Mouse (Mus musculus) neural tube, embryonic 11.5 days (tissue): ENCODE results near the gene Mpv17. TPM values are rescaled to one million over a fixed set of nuclear protein-coding genes. Genes with fewer than 3 reads are reported as not detected.

Experiments used
- ATAC-seq: fragments of 200-750 bp; cut with Nextera tagmentation; 2 replicates; pipeline ENCODE4 v1.8.0; 2017; ENCODE audit warnings: moderate number of reproducible peaks, mild to moderate bottlenecking, moderate TSS enrichment, moderate library complexity; ENCODE audit not compliant: insufficient read depth, low FRiP score, low TSS enrichment
- DNase-seq: peaks from one replicate; pipeline ENCODE4 v3.0.0-alpha.2; 2015; ENCODE audit warnings: low spot score
- H3K27ac ChIP-seq: fragments of 300-500 bp; sonication (generic); 2 replicates; pipeline ENCODE4 v1.5.1; 2014; ENCODE audit warnings: low read depth, mild to moderate bottlenecking, low read length
- H3K27me3 ChIP-seq: fragments of 300-500 bp; sonication (generic); 2 replicates; pipeline ENCODE4 v1.6.1; 2014; ENCODE audit warnings: mild to moderate bottlenecking, low read length, mixed read lengths; ENCODE audit not compliant: control insufficient read depth, insufficient read depth
- H3K36me3 ChIP-seq: fragments of 300-500 bp; sonication (generic); 2 replicates; pipeline ENCODE4 v1.6.1; 2014; ENCODE audit warnings: mild to moderate bottlenecking, low read length, moderate library complexity, mixed read lengths; ENCODE audit not compliant: control insufficient read depth, insufficient read depth
- H3K4me1 ChIP-seq: fragments of 300-500 bp; sonication (generic); 2 replicates; pipeline ENCODE4 v1.6.1; 2014; ENCODE audit warnings: low read length, mixed read lengths; ENCODE audit not compliant: control insufficient read depth, insufficient read depth
- H3K4me2 ChIP-seq: fragments of 300-500 bp; sonication (generic); 2 replicates; pipeline ENCODE4 v1.6.1; 2014; ENCODE audit warnings: low read depth, mild to moderate bottlenecking, moderate library complexity
- H3K4me3 ChIP-seq: fragments of 300-500 bp; sonication (generic); 2 replicates; pipeline ENCODE4 v1.5.1; 2014; ENCODE audit warnings: low read depth, low read length
- H3K9ac ChIP-seq: fragments of 300-500 bp; sonication (generic); 2 replicates; pipeline ENCODE4 v1.6.1; 2014; ENCODE audit warnings: mild to moderate bottlenecking, low read length
- H3K9me3 ChIP-seq: fragments of 300-500 bp; sonication (generic); 2 replicates; pipeline ENCODE4 v1.6.1; 2016; ENCODE audit warnings: low read length; ENCODE audit not compliant: control insufficient read depth
- WGBS: fragments of 180-500 bp; shearing (Covaris S2); extraction: QIAGEN DNeasy Blood & Tissue Kit; methylation state at CpG from one replicate; pipeline ENCODE4 v1.1.7; 2014; 5-methylcytosine and 5-hydroxymethylcytosine counted together
- polyA plus RNA-seq: library from polyadenylated mRNA; unstranded; fragments of >200 nt; fragmentation: Nextera tagmentation; extraction: Ambion mirVana; gene quantifications from 2 replicates; pipeline ENCODE4 v1.2.1, GENCODE M21; 2014

Mpv17 gene
- polyA plus RNA-seq, 1 experiment from 2014 or later = 52.2 TPM

GRCm38 (mm10) chr5:31136730-31137424, 17.2 kb downstream of the Mpv17 start:
- Histone ChIP-seq H3K27me3 (peaks cover 55% of the 10 kb centered on the region), H3K4me1 (0 out of 2 replicates have a peak, but pooled peaks cover 6% of the 10 kb centered on the region), H3K36me3 (no peaks in the 10 kb centered on the region), H3K4me3 (no peak overlapping the region), H3K4me2 (no peak overlapping the region; the same call in 1 of the 2 replicates), H3K9me3 (no peaks in the 10 kb centered on the region), H3K27ac (no peak overlapping the region), H3K9ac (no peak overlapping the region)
- no peak for ATAC-seq
- under 1% methylated on average over 33 of the region's 33 CpGs for WGBS
- no peak for DNase-seq

DNA sequence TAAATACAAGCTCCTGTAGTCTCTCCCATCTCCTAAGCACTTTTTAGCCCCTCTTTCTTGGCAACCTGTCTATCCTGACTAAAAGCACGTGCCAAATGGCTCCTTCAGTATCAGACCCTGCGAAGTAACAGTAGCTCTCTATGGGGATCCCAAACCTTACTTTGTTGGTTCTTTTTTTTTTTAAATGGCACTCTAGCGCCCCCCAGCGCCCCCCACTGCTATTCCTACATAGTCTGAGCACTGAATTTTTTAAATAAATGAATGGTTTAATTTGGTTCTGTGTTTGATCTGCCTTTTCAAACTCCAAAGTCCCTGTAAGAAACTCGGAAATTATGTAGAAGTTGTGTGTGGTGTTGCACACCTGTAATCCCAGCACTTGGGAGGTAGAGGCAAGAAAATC, 28.0 kb downstream of the Mpv17 start:
- DNase-seq (no peak), ATAC-seq (no peak)
- Histone ChIP-seq H3K36me3 (no peaks in the 10 kb centered on the region), H3K4me3 (no peak overlapping the region), H3K27me3 (no peaks in the 10 kb centered on the region), H3K9ac (no peak overlapping the region), H3K27ac (no peak overlapping the region), H3K4me1 (no peaks in the 10 kb centered on the region), H3K9me3 (no peaks in the 10 kb centered on the region), H3K4me2 (no peak overlapping the region)
- 36% methylated on average over 5 of the region's 5 CpGs for WGBS

- H3K27ac ChIP-seq = no peak overlapping the region
- H3K4me2 ChIP-seq = no peak overlapping the region
- H3K9me3 ChIP-seq = no peaks in the 10 kb centered on the region
- H3K4me3 ChIP-seq = no peak overlapping the region
- no peaks in the 10 kb centered on the region for H3K27me3 ChIP-seq
- H3K4me1 ChIP-seq = no peaks in the 10 kb centered on the region
- H3K36me3 ChIP-seq = no peaks in the 10 kb centered on the region
- no peak overlapping the region for H3K9ac ChIP-seq
- ATAC-seq (no peak), DNase-seq (no peak)
- WGBS = 53% methylated on average over 2 of the region's 2 CpGs
Observed at GRCm38 (mm10) chr5:31123481-31123880, 30.6 kb downstream of the Mpv17 start.

DNA sequence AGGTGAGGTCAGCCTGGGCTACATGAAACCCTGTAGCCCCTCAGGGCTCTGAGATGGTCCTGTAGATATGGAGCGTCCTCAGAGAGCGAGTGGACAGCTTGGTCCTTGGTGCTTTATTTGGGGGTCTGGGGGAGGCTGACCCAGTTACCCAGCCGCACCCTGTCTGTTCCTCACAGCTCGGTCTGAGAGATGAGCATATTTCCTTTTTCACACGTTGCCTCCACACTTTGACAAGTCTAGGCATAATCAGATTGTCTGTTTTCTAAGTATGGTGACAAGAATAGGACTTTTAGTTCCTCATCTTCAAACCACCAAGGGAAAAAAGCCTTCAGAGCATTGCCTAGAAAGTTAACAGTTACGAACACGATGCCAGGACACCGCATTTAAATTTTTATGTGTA, 32.9 kb downstream of the Mpv17 start:
- WGBS = 89% methylated on average over 8 of the region's 8 CpGs
- DNase-seq (no peak), ATAC-seq (no peak)
- Histone ChIP-seq H3K4me3 (no peak overlapping the region), H3K36me3 (no peaks in the 10 kb centered on the region), H3K4me1 (no peaks in the 10 kb centered on the region), H3K4me2 (no peak overlapping the region), H3K27me3 (no peaks in the 10 kb centered on the region), H3K9ac (no peak overlapping the region), H3K27ac (no peak overlapping the region), H3K9me3 (no peaks in the 10 kb centered on the region)

- Histone ChIP-seq H3K27me3 (no peaks in the 10 kb centered on the region), H3K4me3 (no peak overlapping the region), H3K27ac (no peak overlapping the region), H3K4me1 (no peaks in the 10 kb centered on the region), H3K36me3 (no peaks in the 10 kb centered on the region), H3K9me3 (no peaks in the 10 kb centered on the region), H3K4me2 (no peak overlapping the region), H3K9ac (no peak overlapping the region)
- WGBS = 32% methylated on average over 10 of the region's 10 CpGs
- DNase-seq (no peak), ATAC-seq (no peak)
Observed at GRCm38 (mm10) chr5:31116912-31117311, 37.1 kb downstream of the Mpv17 start.

- no peak within 1 kb of the TSS for H3K9ac ChIP-seq
- no peak within 1 kb of the TSS for H3K4me2 ChIP-seq
- no peaks in the 10 kb centered on the region for H3K36me3 ChIP-seq
- DNase-seq = no peak
- ATAC-seq = no peak
- no peaks in the 10 kb centered on the region for H3K27me3 ChIP-seq
- H3K4me1 ChIP-seq = no peaks in the 10 kb centered on the region
- no peaks in the 10 kb centered on the region for H3K9me3 ChIP-seq
- 39% methylated on average over 3 of the region's 3 CpGs for WGBS
- H3K4me3 ChIP-seq = no peak within 1 kb of the TSS
- H3K27ac ChIP-seq = no peak within 1 kb of the TSS
Observed at GRCm38 (mm10) chr5:31116354-31116753, 37.7 kb downstream of the Mpv17 start, which contains the start of gene Trim54. Gene Trim54, plus strand, starts transcription at chr5:31116712.

- WGBS = 37% methylated on average over 7 of the region's 7 CpGs
- no peak for ATAC-seq
- Histone ChIP-seq H3K4me3 (no peak overlapping the region), H3K36me3 (no peaks in the 10 kb centered on the region), H3K27me3 (no peaks in the 10 kb centered on the region), H3K4me1 (no peaks in the 10 kb centered on the region), H3K9me3 (no peaks in the 10 kb centered on the region), H3K9ac (no peak overlapping the region), H3K4me2 (no peak overlapping the region), H3K27ac (no peak overlapping the region)
- no peak for DNase-seq
Observed at GRCm38 (mm10) chr5:31110781-31111180, 43.3 kb downstream of the Mpv17 start.

- Histone ChIP-seq H3K36me3 (no peaks in the 10 kb centered on the region), H3K4me3 (no peak within 1 kb of the TSS), H3K27ac (no peak within 1 kb of the TSS), H3K4me2 (no peak within 1 kb of the TSS), H3K9ac (no peak within 1 kb of the TSS), H3K4me1 (no peaks in the 10 kb centered on the region), H3K9me3 (no peaks in the 10 kb centered on the region), H3K27me3 (no peaks in the 10 kb centered on the region)
- ATAC-seq = no peak
- no peak for DNase-seq
- 89% methylated on average over 18 of the region's 18 CpGs for WGBS
Observed at GRCm38 (mm10) chr5:31108000-31108490, 46.0 kb downstream of the Mpv17 start, which contains the start of gene Slc30a3. Gene Slc30a3, minus strand, starts transcription at chr5:31108237.

- 86% methylated on average over 9 of the region's 9 CpGs for WGBS
- H3K9me3 ChIP-seq = no peaks in the 10 kb centered on the region
- no peak within 1 kb of the TSS for H3K9ac ChIP-seq
- H3K36me3 ChIP-seq = no peaks in the 10 kb centered on the region
- ATAC-seq (no peak), DNase-seq (no peak)
- no peaks in the 10 kb centered on the region for H3K27me3 ChIP-seq
- H3K4me1 ChIP-seq = no peaks in the 10 kb centered on the region
- H3K27ac ChIP-seq = no peak within 1 kb of the TSS
- H3K4me3 ChIP-seq = no peak within 1 kb of the TSS
- H3K4me2 ChIP-seq = no peak within 1 kb of the TSS
Observed at GRCm38 (mm10) chr5:31105814-31106335, 48.2 kb downstream of the Mpv17 start, which contains the start of gene Dnajc5g. Gene Dnajc5g, plus strand, starts transcription at chr5:31106285.
